Mouse (Mus musculus) brain, embryonic 14.5 days (tissue): ENCODE results near the gene Fcrla. TPM values are rescaled to one million over a fixed set of nuclear protein-coding genes. Genes with fewer than 3 reads are reported as not detected.
"Not testable (repeated sequence)": the region's sequence is repeated elsewhere in the genome, so short reads cannot be mapped to it uniquely, and the experiment has no call there.

Experiments used
- DNase-seq: peaks from one replicate; pipeline ENCODE4 v3.0.0-alpha.2; 2011; ENCODE audit warnings: low read depth
- CTCF ChIP-seq: fragments of 200-500 bp; IDR thresholded peaks from 2 replicates; pipeline ENCODE4 v1.5.1; 2012; ENCODE audit warnings: inconsistent platforms, mild to moderate bottlenecking, moderate library complexity, borderline replicate concordance; ENCODE audit not compliant: insufficient read depth, insufficient read length; ENCODE audit errors: extremely low read depth
- POLR2A ChIP-seq: fragments of 200-500 bp; IDR thresholded peaks from 2 replicates; pipeline ENCODE4 v1.6.1; 2012; ENCODE audit warnings: mild to moderate bottlenecking, inconsistent platforms, borderline replicate concordance; ENCODE audit not compliant: poor library complexity, insufficient read depth, insufficient read length, severe bottlenecking; ENCODE audit errors: extremely low read depth
- polyA plus RNA-seq: library from polyadenylated mRNA; depleted of rRNA; stranded (reverse); fragments of >200 nt; gene quantifications from 2 replicates; pipeline ENCODE4 v1.2.3, GENCODE M21; 2012; rRNA removed

The Fcrla gene
- not detected in 2 replicates for polyA plus RNA-seq

GRCm38 (mm10) chr1:170927378-170927777 lies at the start of gene Fcrla:
Gene Fcrla (minus strand): TSS chr1:170927583.
- TF ChIP-seq POLR2A: no peak
- no peak for TF ChIP-seq CTCF
- DNase-seq: no peak

GRCm38 (mm10) chr1:170976447-170976846 lies 49.1 kb upstream of the Fcrla start, which contains the start of gene Fcgr2b:
Gene Fcgr2b (minus strand): TSS chr1:170976547.
- TF ChIP-seq CTCF: no peak
- no peak for TF ChIP-seq POLR2A
- DNase-seq: no peak

GRCm38 (mm10) chr1:170975751-170976161 lies 48.4 kb upstream of the Fcrla start:
- no peak for DNase-seq
- TF ChIP-seq CTCF (no peak), POLR2A (no peak)

- not testable (repeated sequence) for DNase-seq
These were observed 48.0 kb upstream of the Fcrla start for GRCm38 (mm10) chr1:170975350-170975749.

GRCm38 (mm10) chr1:170974736-170975135 lies 47.4 kb upstream of the Fcrla start:
- TF ChIP-seq CTCF (no peak), POLR2A (no peak)
- no peak for DNase-seq

- DNase-seq: no peak
- TF ChIP-seq POLR2A (no peak), CTCF (no peak)
These were observed 46.8 kb upstream of the Fcrla start for GRCm38 (mm10) chr1:170974171-170974570.

- no peak for TF ChIP-seq POLR2A
- TF ChIP-seq CTCF: no peak
- DNase-seq: no peak
These were observed 45.6 kb upstream of the Fcrla start for GRCm38 (mm10) chr1:170972936-170973335.

GRCm38 (mm10) chr1:170972494-170972893 lies 45.1 kb upstream of the Fcrla start:
- TF ChIP-seq POLR2A: no peak
- TF ChIP-seq CTCF: no peak
- no peak for DNase-seq

- TF ChIP-seq POLR2A (no peak), CTCF (no peak)
- no peak for DNase-seq
These were observed 41.2 kb upstream of the Fcrla start for GRCm38 (mm10) chr1:170968576-170968975.

- DNase-seq: no peak
- no peak for TF ChIP-seq CTCF
- no peak for TF ChIP-seq POLR2A
These were observed 40.2 kb upstream of the Fcrla start for GRCm38 (mm10) chr1:170967581-170967980.

- TF ChIP-seq POLR2A (no peak), CTCF (no peak)
- DNase-seq: peak; percentile 10
These were observed 35.7 kb upstream of the Fcrla start for GRCm38 (mm10) chr1:170963087-170963486.

- TF ChIP-seq POLR2A (no peak), CTCF (no peak)
- no peak for DNase-seq
These were observed 34.9 kb upstream of the Fcrla start for GRCm38 (mm10) chr1:170962301-170962700.

- DNase-seq: no peak
- TF ChIP-seq POLR2A (no peak), CTCF (no peak)
These were observed 33.7 kb upstream of the Fcrla start for GRCm38 (mm10) chr1:170961101-170961500.

- DNase-seq: no peak
- TF ChIP-seq CTCF (no peak), POLR2A (no peak)
These were observed 32.4 kb upstream of the Fcrla start for GRCm38 (mm10) chr1:170959791-170960190.

- no peak for DNase-seq
- TF ChIP-seq CTCF (no peak), POLR2A (no peak)
These were observed 30.8 kb upstream of the Fcrla start for GRCm38 (mm10) chr1:170958225-170958624.
